Mouse (Mus musculus) layer of hippocampus, adult 8-10 months (tissue): ENCODE measurements around the gene Vwa8. TPM values are rescaled to one million over a fixed set of nuclear protein-coding genes. Genes with fewer than 3 reads are reported as not detected.
"Not testable (repeated sequence)": the region's sequence is repeated elsewhere in the genome, so short reads cannot be mapped to it uniquely, and the experiment has no call there.

Experiments used
- DNase-seq, 2 experiments: peaks; one replicate each; pipeline ENCODE4 v3.0.0; 2022; ENCODE audit warnings: low spot score in 2 of 2
- total RNA-seq, 4 experiments: library from RNA; stranded (reverse); gene quantifications; 2 replicates each; pipeline ENCODE4 v1.2.4; 2022

Gene Vwa8
- total RNA-seq, 4 experiments from 2014 or later = 30.4 to 39.6 (median 34.1) TPM

GRCm38 (mm10) chr14:78972424-78972823 lies 123.6 kb downstream of the Vwa8 start:
- DNase-seq = no peak

- no peak for DNase-seq
Observed at GRCm38 (mm10) chr14:78983104-78983503, 134.3 kb downstream of the Vwa8 start.

- DNase-seq = no peak
Observed at GRCm38 (mm10) chr14:78984296-78984695, 135.4 kb downstream of the Vwa8 start.

GRCm38 (mm10) chr14:78987543-78987942 lies 138.7 kb downstream of the Vwa8 start:
- DNase-seq = peak; percentile 25 to 52

- DNase-seq = no peak
Observed at GRCm38 (mm10) chr14:78992456-78992855, 143.6 kb downstream of the Vwa8 start.

GRCm38 (mm10) chr14:78993515-78993914 lies 144.7 kb downstream of the Vwa8 start:
- DNase-seq = no peak

GRCm38 (mm10) chr14:78996359-78996758 lies 147.5 kb downstream of the Vwa8 start:
- DNase-seq = no peak

GRCm38 (mm10) chr14:79003576-79003975 lies 154.7 kb downstream of the Vwa8 start:
- no peak for DNase-seq

GRCm38 (mm10) chr14:79017710-79018109 lies 168.9 kb downstream of the Vwa8 start:
- not testable (repeated sequence) for DNase-seq

- DNase-seq = no peak
Observed at GRCm38 (mm10) chr14:79018564-79018963, 169.7 kb downstream of the Vwa8 start.

- no peak for DNase-seq
Observed at GRCm38 (mm10) chr14:79021725-79022124, 172.9 kb downstream of the Vwa8 start.

GRCm38 (mm10) chr14:79028996-79029575 lies 180.2 kb downstream of the Vwa8 start:
- DNase-seq = no peak

- DNase-seq = no peak
Observed at GRCm38 (mm10) chr14:79030715-79031114, 181.9 kb downstream of the Vwa8 start.

- peak; percentile 65 to 67 for DNase-seq
Observed at GRCm38 (mm10) chr14:79031230-79031740, 182.4 kb downstream of the Vwa8 start.

- DNase-seq = no peak
Observed at GRCm38 (mm10) chr14:79033396-79033795, 184.5 kb downstream of the Vwa8 start.

GRCm38 (mm10) chr14:79034511-79034913 lies 185.7 kb downstream of the Vwa8 start:
- no peak for DNase-seq

GRCm38 (mm10) chr14:79035575-79035974 lies 186.7 kb downstream of the Vwa8 start:
- DNase-seq = no peak

- DNase-seq = no peak
Observed at GRCm38 (mm10) chr14:79047186-79047585, 198.3 kb downstream of the Vwa8 start.

GRCm38 (mm10) chr14:79047956-79048355 lies 199.1 kb downstream of the Vwa8 start:
- no peak for DNase-seq

GRCm38 (mm10) chr14:79049544-79049943 lies 200.7 kb downstream of the Vwa8 start:
- DNase-seq = no peak

- DNase-seq = no peak
Observed at GRCm38 (mm10) chr14:79065636-79066035, 216.8 kb downstream of the Vwa8 start.

- DNase-seq = no peak
Observed at GRCm38 (mm10) chr14:79069515-79069914, 220.7 kb downstream of the Vwa8 start.

- no peak for DNase-seq
Observed at GRCm38 (mm10) chr14:79074786-79075185, 225.9 kb downstream of the Vwa8 start.
